Mouse (Mus musculus) adrenal gland, postnatal 4 days (tissue): ENCODE measurements around the gene Sos1. TPM values are rescaled to one million over a fixed set of nuclear protein-coding genes. Genes with fewer than 3 reads are reported as not detected.

ENCODE experiments used
- DNase-seq, 2 experiments: peaks; one replicate each; pipeline ENCODE4 v3.0.0; 2021 to 2022; ENCODE audit warnings: low spot score in 2 of 2, mixed read lengths in 2 of 2
- long read RNA-seq, 2 experiments: library from polyadenylated mRNA; stranded (forward); transcript quantifications; one replicate each; pipeline ENCODE4 v2.0.0; 2021
- total RNA-seq, 2 experiments: library from RNA; stranded (reverse); gene quantifications; 2 replicates each; pipeline ENCODE4 v1.2.3; 2021

The Sos1 gene
- 10 to 100 TPM; 25.6 to 27.1 TPM for total RNA-seq
- long read RNA-seq, experiment 1, partial matches to known transcripts = 2 of 3 reads
- long read RNA-seq, experiment 1, other reads (novel, unspliced or antisense) = 1 of 3 reads
- long read RNA-seq, experiment 2, full-length matches to known transcripts = 2 of 5 reads
- long read RNA-seq, experiment 2, partial matches to known transcripts = 0 of 5 reads
- long read RNA-seq, experiment 2, other reads (novel, unspliced or antisense) = 3 of 5 reads

- DNase-seq = peak; percentile 96 to 98
Observed at GRCm38 (mm10) chr17:80480031-80480854, at the start of gene Sos1. Gene Sos1, minus strand, starts transcription at chr17:80480453.

- no peak for DNase-seq
Observed at GRCm38 (mm10) chr17:80523231-80523630, 43.0 kb upstream of the Sos1 start.

- DNase-seq = no peak
Observed at GRCm38 (mm10) chr17:80522229-80522556, 41.9 kb upstream of the Sos1 start.

- no peak for DNase-seq
Observed at GRCm38 (mm10) chr17:80521521-80522228, 41.4 kb upstream of the Sos1 start.

GRCm38 (mm10) chr17:80520537-80520936 is 40.3 kb upstream of the Sos1 start:
- no peak for DNase-seq

GRCm38 (mm10) chr17:80518811-80519210 is 38.6 kb upstream of the Sos1 start:
- DNase-seq = no peak

GRCm38 (mm10) chr17:80517244-80517643 is 37.0 kb upstream of the Sos1 start:
- no peak for DNase-seq

GRCm38 (mm10) chr17:80515956-80516355 is 35.7 kb upstream of the Sos1 start:
- no peak for DNase-seq

- no peak for DNase-seq
Observed at GRCm38 (mm10) chr17:80515513-80515912, 35.3 kb upstream of the Sos1 start.

- no peak for DNase-seq
Observed at GRCm38 (mm10) chr17:80513766-80514165, 33.5 kb upstream of the Sos1 start.

GRCm38 (mm10) chr17:80510459-80510855 is 30.2 kb upstream of the Sos1 start:
- no peak for DNase-seq

- DNase-seq = no peak
Observed at GRCm38 (mm10) chr17:80509494-80510458, 29.5 kb upstream of the Sos1 start.

GRCm38 (mm10) chr17:80505766-80506165 is 25.5 kb upstream of the Sos1 start:
- DNase-seq = no peak

- DNase-seq = no peak
Observed at GRCm38 (mm10) chr17:80505342-80505741, 25.1 kb upstream of the Sos1 start.

GRCm38 (mm10) chr17:80501805-80502172 is 21.5 kb upstream of the Sos1 start:
- DNase-seq = no peak

- no peak for DNase-seq
Observed at GRCm38 (mm10) chr17:80501037-80501804, 21.0 kb upstream of the Sos1 start.

GRCm38 (mm10) chr17:80500025-80500424 is 19.8 kb upstream of the Sos1 start:
- DNase-seq = no peak

- DNase-seq = no peak
Observed at GRCm38 (mm10) chr17:80498600-80499268, 18.5 kb upstream of the Sos1 start.

GRCm38 (mm10) chr17:80497183-80497601 is 16.9 kb upstream of the Sos1 start:
- DNase-seq = no peak
